Mouse (Mus musculus) kidney, postnatal 0 days (tissue): ENCODE measurements at regions not wholly inside any gene's neighbourhood (a gene's known extent, or its start where the extent isn't known, plus 50 kb on each side); places are given as distances from the start of the nearest gene placed in this dataset.
A peak's percentile ranks its signal among the peaks of the same experiment; 100 is the strongest.

ENCODE experiments used
- ATAC-seq: fragments of 200-750 bp; cut with Nextera tagmentation; replicated peaks from 2 replicates; pipeline ENCODE4 v1.8.0; 2017; ENCODE audit warnings: low read depth, moderate number of reproducible peaks, moderate TSS enrichment, moderate library complexity; ENCODE audit not compliant: low FRiP score
- DNase-seq: peaks from one replicate; pipeline ENCODE4 v3.0.0-alpha.2; 2016; ENCODE audit warnings: low spot score
- H3K27ac ChIP-seq: fragments of 300-500 bp; sonication (generic); 2 replicates; pipeline ENCODE4 v1.5.1; 2014; ENCODE audit warnings: mild to moderate bottlenecking
- H3K27me3 ChIP-seq: fragments of 300-500 bp; sonication (generic); 2 replicates; pipeline ENCODE4 v1.6.1; 2014; ENCODE audit warnings: low read length, mixed read lengths; ENCODE audit not compliant: insufficient read depth
- H3K36me3 ChIP-seq: fragments of 300-500 bp; sonication (generic); 2 replicates; pipeline ENCODE4 v1.6.1; 2014; ENCODE audit warnings: low read length, mixed read lengths; ENCODE audit not compliant: insufficient read depth
- H3K4me1 ChIP-seq: fragments of 300-500 bp; sonication (generic); replicated peaks from 2 replicates; pipeline ENCODE4 v1.6.1; 2014; ENCODE audit warnings: antibody characterized with exemption, low read length, mixed read lengths; ENCODE audit not compliant: insufficient read depth
- H3K4me2 ChIP-seq: fragments of 300-500 bp; sonication (generic); 2 replicates; pipeline ENCODE4 v1.6.1; 2014; ENCODE audit warnings: mild to moderate bottlenecking, low read length, moderate library complexity, mixed read lengths
- H3K4me3 ChIP-seq: fragments of 300-500 bp; sonication (generic); replicated peaks from 2 replicates; pipeline ENCODE4 v1.5.1; 2014; ENCODE audit warnings: low read depth, low read length
- H3K9ac ChIP-seq: fragments of 300-500 bp; sonication (generic); 2 replicates; pipeline ENCODE4 v1.6.1; 2014; ENCODE audit warnings: low read depth, low read length
- H3K9me3 ChIP-seq: fragments of 300-500 bp; sonication (generic); replicated peaks from 2 replicates; pipeline ENCODE4 v1.6.1; 2016; ENCODE audit warnings: low read length, inconsistent platforms, mixed read lengths
- CTCF ChIP-seq: IDR thresholded peaks from 2 replicates; pipeline ENCODE4 v1.5.1; 2016; ENCODE audit warnings: antibody characterized with exemption, low read depth, mild to moderate bottlenecking, moderate library complexity
- WGBS: fragments of 180-500 bp; shearing (Covaris S2); extraction: QIAGEN DNeasy Blood & Tissue Kit; methylation state at CpG from one replicate; pipeline ENCODE4 v1.1.7; 2014; 5-methylcytosine and 5-hydroxymethylcytosine counted together

DNA sequence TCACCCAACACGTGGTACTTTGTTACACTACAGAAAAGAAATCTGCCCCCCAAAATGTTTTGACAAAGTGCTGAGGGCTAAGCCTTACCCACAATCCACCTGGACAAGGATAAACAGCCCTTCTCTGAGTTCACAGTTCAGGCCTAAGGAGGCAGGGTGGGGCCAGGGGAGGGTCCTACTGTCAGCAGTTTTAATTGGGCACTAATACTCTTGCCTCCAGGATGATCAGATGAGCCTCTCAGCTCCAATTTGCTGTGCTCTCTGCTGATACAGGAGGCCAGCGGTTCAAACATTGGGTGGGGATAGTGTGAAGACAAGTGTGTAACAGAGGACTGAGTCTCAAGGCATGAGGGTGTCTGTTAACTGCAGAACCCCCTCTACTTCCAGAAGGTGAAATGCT, 146.6 kb downstream of the Kit start:
- H3K4me3 ChIP-seq: no peak overlapping the region
- TF ChIP-seq CTCF: no peak
- WGBS: 74% methylated on average over 2 of the region's 2 CpGs
- DNase-seq (no peak), ATAC-seq (no peak)
- H3K9me3 ChIP-seq: no peaks in the 10 kb centered on the region
- H3K27ac ChIP-seq: no peak overlapping the region
- H3K4me2 ChIP-seq: no peak overlapping the region
- H3K27me3 ChIP-seq: no peaks in the 10 kb centered on the region
- no peaks in the 10 kb centered on the region for H3K36me3 ChIP-seq
- H3K9ac ChIP-seq: no peak overlapping the region
- H3K4me1 ChIP-seq: no peaks in the 10 kb centered on the region

DNA sequence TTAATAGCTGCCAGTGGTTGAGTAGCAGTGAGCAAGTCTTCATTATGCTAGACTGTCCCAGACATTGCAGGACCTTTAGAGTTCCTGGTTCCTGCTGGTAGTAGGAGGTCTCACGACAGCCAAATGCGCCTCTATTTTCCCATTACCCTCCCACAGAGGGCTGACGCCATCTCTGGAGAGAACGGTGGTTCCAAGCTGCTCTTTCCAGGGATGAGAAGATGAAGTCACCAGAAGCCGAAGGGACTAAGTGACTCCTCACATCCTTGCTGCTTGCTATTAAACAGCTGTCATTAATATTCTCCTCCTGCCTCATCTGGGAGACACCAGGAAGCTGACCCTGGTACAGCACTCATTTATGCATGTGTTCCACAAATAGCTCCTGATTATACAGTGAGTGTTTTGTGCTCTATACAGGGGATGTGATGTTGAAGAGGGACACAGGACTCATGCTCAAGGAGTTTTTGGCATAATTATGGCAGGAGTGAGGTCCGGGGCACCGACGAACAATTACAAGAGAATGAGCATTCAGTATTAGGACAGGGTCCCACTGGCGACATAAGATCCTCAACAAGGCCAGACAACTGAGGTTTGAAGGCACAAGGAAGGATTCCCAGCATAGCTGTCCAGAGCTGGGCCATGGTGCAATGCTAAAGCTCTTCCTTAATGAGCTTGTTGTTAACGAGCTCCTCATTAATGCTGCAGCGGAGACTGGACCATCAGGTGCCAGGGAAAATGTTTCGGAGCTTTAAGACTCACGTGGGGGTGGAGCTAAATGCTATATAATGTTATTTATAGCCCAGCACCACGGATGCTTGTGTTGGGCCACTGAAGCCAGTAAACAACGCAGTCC, 145.6 kb downstream of the Kit start:
- Histone ChIP-seq H3K4me3 (no peak overlapping the region), H3K9ac (no peak overlapping the region), H3K27me3 (no peaks in the 10 kb centered on the region), H3K36me3 (no peaks in the 10 kb centered on the region), H3K4me1 (no peaks in the 10 kb centered on the region), H3K9me3 (no peaks in the 10 kb centered on the region), H3K27ac (no peak overlapping the region), H3K4me2 (no peak overlapping the region)
- no peak for DNase-seq
- WGBS: 77% methylated on average over 15 of the region's 15 CpGs
- TF ChIP-seq CTCF: no peak
- no peak for ATAC-seq

DNA sequence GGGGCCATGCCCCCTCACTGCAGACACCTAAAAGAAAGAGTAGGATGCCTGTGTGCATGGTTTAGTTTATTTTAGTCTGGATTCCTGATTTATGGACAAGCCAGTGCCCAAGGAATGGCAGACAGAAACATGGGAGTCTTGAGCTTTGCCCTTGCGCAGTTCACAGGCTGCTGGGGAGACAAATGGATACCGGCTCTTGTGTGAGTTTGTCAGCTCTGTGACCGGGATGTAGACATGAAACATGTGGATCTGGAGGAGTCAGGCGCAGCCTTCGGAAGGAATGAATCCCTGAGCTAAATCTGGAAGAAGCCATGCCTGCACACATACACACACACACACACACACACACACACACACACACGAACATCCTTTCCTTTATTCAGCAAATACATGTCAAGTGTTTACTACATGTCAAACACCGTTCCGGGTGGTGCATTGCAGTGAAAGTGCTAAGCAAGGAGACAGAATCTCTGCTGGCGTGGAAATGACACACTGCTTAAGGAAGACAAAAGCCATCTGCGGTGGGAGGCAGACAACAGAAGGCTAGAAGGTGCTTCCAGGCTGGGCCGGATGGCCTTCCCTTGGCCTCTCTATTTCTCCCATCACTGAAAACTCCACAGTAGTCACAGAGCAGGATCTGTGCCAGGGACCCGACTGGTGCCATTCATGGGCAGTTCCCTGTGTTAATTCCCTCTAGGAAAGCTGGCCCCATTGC, 144.0 kb downstream of the Kit start:
- Histone ChIP-seq H3K36me3 (no peaks in the 10 kb centered on the region), H3K4me1 (no peaks in the 10 kb centered on the region), H3K4me3 (no peak overlapping the region), H3K9me3 (no peaks in the 10 kb centered on the region), H3K27me3 (no peaks in the 10 kb centered on the region), H3K4me2 (no peak overlapping the region), H3K9ac (no peak overlapping the region), H3K27ac (no peak overlapping the region)
- TF ChIP-seq CTCF: no peak
- WGBS: 23% methylated on average over 12 of the region's 12 CpGs
- DNase-seq: peak; percentile 78
- no peak for ATAC-seq
